Mouse (Mus musculus) bone marrow, adult 2 months (tissue): ENCODE measurements around the gene Fam83g.

ENCODE experiments used
- CTCF ChIP-seq: fragments of 200-500 bp; IDR thresholded peaks from 2 replicates; pipeline ENCODE4 v1.5.1; 2011; ENCODE audit warnings: low read length, control low read depth; ENCODE audit not compliant: control insufficient read depth, insufficient read depth
- POLR2A ChIP-seq: fragments of 200-500 bp; IDR thresholded peaks from 2 replicates; pipeline ENCODE4 v1.6.1; 2011; ENCODE audit warnings: low read depth, mild to moderate bottlenecking, control low read depth, low read length, borderline replicate concordance; ENCODE audit not compliant: control insufficient read depth

DNA sequence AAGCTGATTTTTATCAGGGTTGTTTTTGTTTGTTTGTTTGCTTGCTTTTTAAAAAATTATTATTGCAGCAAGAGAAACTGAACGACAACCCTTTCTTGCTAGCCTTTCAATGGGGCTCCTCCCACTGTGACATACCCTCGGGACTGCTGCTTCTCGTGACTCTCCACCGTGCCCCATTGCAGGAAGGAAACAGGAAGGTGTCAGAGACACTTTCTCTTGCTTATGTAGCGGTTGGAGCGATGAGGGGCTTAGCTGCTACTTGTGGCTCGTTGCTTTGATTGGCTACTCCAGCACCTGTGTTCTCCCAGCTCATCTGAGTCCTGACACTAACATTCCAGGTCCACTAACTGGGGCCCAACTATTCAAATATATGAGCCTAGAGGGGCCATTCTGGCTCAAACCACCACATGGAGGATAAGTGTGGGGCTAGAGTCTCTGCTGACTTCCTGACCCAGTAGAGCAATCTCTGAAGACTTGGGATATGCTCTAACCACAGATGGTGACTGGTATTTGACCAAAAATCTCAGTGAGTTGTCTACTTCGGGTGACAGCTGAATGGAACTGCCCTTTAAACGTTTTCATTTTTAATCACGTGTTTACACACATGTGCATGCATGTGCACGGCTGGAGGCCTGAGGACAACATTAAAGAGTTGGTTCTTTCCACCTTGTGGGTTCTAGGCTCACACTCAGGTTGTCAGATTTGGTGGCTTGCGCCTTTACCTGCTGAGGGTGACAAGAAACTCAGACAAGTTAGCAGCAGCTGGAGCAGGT is 44.9 kb upstream of the Fam83g start:
- TF ChIP-seq CTCF (no peak), POLR2A (no peak)
